9 mouse cellular contexts compared by ENCODE assay signal in genomic region chr10:62410943-62411342, GRCm38 (mm10). TPM values are rescaled to one million over a fixed set of nuclear protein-coding genes. Genes with fewer than 3 reads are reported as not detected.
DNase-seq lines count a peak whose midpoint lies in the region; ATAC-seq and TF ChIP-seq lines count a peak whose summit lies in the region.
"Had no signal": no experiment of that assay in that cellular context is flagged by ENCODE, and none has a peak within 500 bp of the region (broad histone marks: within the 10 kb centered on the region; RNA-seq: fewer than 3 reads in every experiment).

No protein-coding gene starts in this region.

- ATAC-seq in hindbrain, embryonic 15.5 days (ENCODE audit: low FRiP score, low read depth) = peak; percentile 77; the same call in 1 of the 2 replicates
- ATAC-seq in midbrain, postnatal 0 days (ENCODE audit: low FRiP score) = peak; percentile 56; the same call in 1 of the 2 replicates

- no peaks in the 10 kb centered on the region for H3K9me3 ChIP-seq in hindbrain, embryonic 15.5 days
- no peaks in the 10 kb centered on the region for H3K9me3 ChIP-seq in midbrain, postnatal 0 days (ENCODE audit: low read length)
- H3K9me3 ChIP-seq: embryonic facial prominence, embryonic 12.5 days had no signal

- H3K4me3 ChIP-seq in hindbrain, embryonic 15.5 days = no peak overlapping the region
- H3K4me3 ChIP-seq in midbrain, postnatal 0 days (ENCODE audit: low read depth, low read length) = no peak overlapping the region
- no peak overlapping the region for H3K4me3 ChIP-seq in spleen, adult 2 months (ENCODE audit: extremely low read depth, insufficient read depth, insufficient read length)
- H3K4me3 ChIP-seq: embryonic facial prominence, embryonic 12.5 days had no signal

- H3K27ac ChIP-seq in hindbrain, embryonic 15.5 days (replicated peaks) = no peak overlapping the region
- H3K27ac ChIP-seq in midbrain, postnatal 0 days (ENCODE audit: low read depth, low read length) = no peak overlapping the region
- no peak overlapping the region for H3K27ac ChIP-seq in spleen, adult 2 months (ENCODE audit: insufficient read depth, low read length)
- H3K27ac ChIP-seq: embryonic facial prominence, embryonic 12.5 days had no signal

- H3K4me1 ChIP-seq in hindbrain, embryonic 15.5 days (replicated peaks) = no peaks in the 10 kb centered on the region
- no peaks in the 10 kb centered on the region for H3K4me1 ChIP-seq in midbrain, postnatal 0 days (ENCODE audit: insufficient read depth, low read length)
- no peaks in the 10 kb centered on the region for H3K4me1 ChIP-seq in spleen, adult 2 months (ENCODE audit: control insufficient read depth, insufficient read depth, insufficient read length)

- no peaks in the 10 kb centered on the region for H3K27me3 ChIP-seq in hindbrain, embryonic 15.5 days
- no peaks in the 10 kb centered on the region; the same call in 1 of the 2 replicates for H3K27me3 ChIP-seq in midbrain, postnatal 0 days (ENCODE audit: insufficient read depth, low read length)
- no peaks in the 10 kb centered on the region for H3K27me3 ChIP-seq in spleen, adult 2 months (ENCODE audit: control insufficient read depth, insufficient read depth, low read length)

- no peak overlapping the region for H3K4me2 ChIP-seq in hindbrain, embryonic 15.5 days
- H3K4me2 ChIP-seq in midbrain, postnatal 0 days (ENCODE audit: low read depth, low read length, poor library complexity, severe bottlenecking) = no peak overlapping the region
- H3K4me2 ChIP-seq: embryonic facial prominence, embryonic 12.5 days had no signal

- peak; percentile 94 for TF ChIP-seq CTCF in midbrain, postnatal 0 days (IDR thresholded peaks at IDR 0.05)
- peak; percentile 83; the same call in 1 of the 2 replicates for TF ChIP-seq CTCF in spleen, adult 2 months (IDR thresholded peaks at IDR 0.05; ENCODE audit: extremely low read depth, insufficient read depth, insufficient read length, insufficient replicate concordance)

- WGBS in hindbrain, embryonic 15.5 days = 9% methylated on average over 5 of the region's 5 CpGs
- WGBS in midbrain, postnatal 0 days = 7% methylated on average over 5 of the region's 5 CpGs
- WGBS in spleen, adult 2 months = 6% methylated on average over 5 of the region's 5 CpGs

- intact Hi-C loops in left cerebral cortex, postnatal 36 days (cut with DNase I) = loop anchor here (5.0 to 10.0 kb wide), 3 partner anchors 69 to 226 kb away; no protein-coding TSS in a partner anchor

- peak; percentile 39 to 74 for DNase-seq in urinary bladder, adult 18-20 months (ENCODE audit: low spot score in 2 of 2)
- DNase-seq in urinary bladder, adult 2 months (ENCODE audit: low spot score) = no peak
- DNase-seq in cerebellum, adult 9-11 months = peak; percentile 76
- peak; percentile 46 to 80 for DNase-seq in frontal cortex, adult 2 months (ENCODE audit: extremely low spot score in 1 of 2, low spot score in 1 of 2)
- DNase-seq in left cerebral cortex, postnatal 36 days (ENCODE audit: low spot score in 2 of 2) = peak; percentile 62 to 65
- peak; percentile 82 for DNase-seq in midbrain, postnatal 0 days (ENCODE audit: low spot score)
- peak; percentile 9 to 55 for DNase-seq in spleen, adult 2 months (ENCODE audit: low read depth in 1 of 2, low spot score in 2 of 2)

- TF ChIP-seq POLR2A in spleen, adult 2 months (IDR thresholded peaks at IDR 0.05; ENCODE audit: low read depth, low read length) = no peak

- no peak overlapping the region for H3K9ac ChIP-seq in hindbrain, embryonic 15.5 days
- 0 out of 2 replicates have a peak overlapping the region, but pooled peaks have one; percentile 14 for H3K9ac ChIP-seq in midbrain, postnatal 0 days (replicated peaks; ENCODE audit: low read length, poor library complexity, severe bottlenecking)
- H3K9ac ChIP-seq: embryonic facial prominence, embryonic 12.5 days had no signal

- no peaks in the 10 kb centered on the region for H3K36me3 ChIP-seq in hindbrain, embryonic 15.5 days
- no peaks in the 10 kb centered on the region for H3K36me3 ChIP-seq in midbrain, postnatal 0 days (ENCODE audit: insufficient read depth, low read length)
- H3K36me3 ChIP-seq in spleen, adult 2 months (ENCODE audit: control insufficient read depth, insufficient read depth, low read length) = no peaks in the 10 kb centered on the region
- H3K36me3 ChIP-seq: embryonic facial prominence, embryonic 12.5 days had no signal

RNA-seq across cellular contexts. Expression of gene Hkdc1, which starts 11.3 kb away (rescaled TPM):
- 0.14 and 0.15 TPM in 2 replicates for polyA plus RNA-seq in urinary bladder, adult 2 months (2012; rRNA removed)
- 14.2 and 16.0 TPM in 2 replicates for polyA plus RNA-seq in frontal cortex, adult 2 months (2012; rRNA removed)
- 0.59 and 0.97 TPM in 2 replicates for polyA plus RNA-seq in hindbrain, embryonic 15.5 days (2015; fragmentation: Nextera tagmentation; extraction: Ambion mirVana)
- 10 to 100 TPM in 1 of 2 experiments, 1 to 10 TPM in 1; 9.9 to 12.0 TPM for total RNA-seq in left cerebral cortex, postnatal 36 days (2021)
- 0.44 and 0.47 TPM in 2 replicates for total RNA-seq in midbrain, postnatal 0 days (2014; rRNA removed)
- polyA plus RNA-seq in midbrain, postnatal 0 days (2015; fragmentation: Nextera tagmentation; extraction: Ambion mirVana) = 0.29 and 0.46 TPM in 2 replicates
- 0.04 and 0.06 TPM in 2 replicates for polyA plus RNA-seq in spleen, adult 2 months (2012; rRNA removed)

RNA-seq across cellular contexts. Expression of gene Hk1, which starts 31.2 kb away (rescaled TPM):
- polyA plus RNA-seq in urinary bladder, adult 2 months (2012; rRNA removed) = 53.9 and 83.8 TPM in 2 replicates
- 206 and 220 TPM in 2 replicates for polyA plus RNA-seq in frontal cortex, adult 2 months (2012; rRNA removed)
- 128 and 140 TPM in 2 replicates for polyA plus RNA-seq in hindbrain, embryonic 15.5 days (2015; fragmentation: Nextera tagmentation; extraction: Ambion mirVana)
- 100 to 1,000 TPM; 310 to 327 TPM for total RNA-seq in left cerebral cortex, postnatal 36 days (2021)
- 103 and 119 TPM in 2 replicates for total RNA-seq in midbrain, postnatal 0 days (2014; rRNA removed)
- polyA plus RNA-seq in midbrain, postnatal 0 days (2015; fragmentation: Nextera tagmentation; extraction: Ambion mirVana) = 157 and 163 TPM in 2 replicates
- polyA plus RNA-seq in spleen, adult 2 months (2012; rRNA removed) = 31.0 and 38.5 TPM in 2 replicates

RNA-seq across cellular contexts. Expression of gene 4930507D05Rik, which starts 38.3 kb away (rescaled TPM):
- polyA plus RNA-seq in urinary bladder, adult 2 months (2012; rRNA removed) = 0.06 and 0.08 TPM in 2 replicates
- 0.95 and 1.1 TPM in 2 replicates for polyA plus RNA-seq in frontal cortex, adult 2 months (2012; rRNA removed)
- polyA plus RNA-seq in hindbrain, embryonic 15.5 days (2015; fragmentation: Nextera tagmentation; extraction: Ambion mirVana) = 0.91 and 0.98 TPM in 2 replicates
- total RNA-seq in left cerebral cortex, postnatal 36 days (2021) = 1 to 10 TPM; 1.7 to 2.0 TPM
- total RNA-seq in midbrain, postnatal 0 days (2014; rRNA removed) = 1.7 and 2.7 TPM in 2 replicates
- polyA plus RNA-seq in midbrain, postnatal 0 days (2015; fragmentation: Nextera tagmentation; extraction: Ambion mirVana) = 1.2 and 1.5 TPM in 2 replicates
- not detected in 2 replicates for polyA plus RNA-seq in spleen, adult 2 months (2012; rRNA removed)

RNA-seq across cellular contexts. Expression of gene Supv3l1, which starts 38.6 kb away (rescaled TPM):
- 20.0 and 21.3 TPM in 2 replicates for polyA plus RNA-seq in urinary bladder, adult 2 months (2012; rRNA removed)
- 30.0 and 33.8 TPM in 2 replicates for polyA plus RNA-seq in frontal cortex, adult 2 months (2012; rRNA removed)
- polyA plus RNA-seq in hindbrain, embryonic 15.5 days (2015; fragmentation: Nextera tagmentation; extraction: Ambion mirVana) = 21.3 and 21.5 TPM in 2 replicates
- total RNA-seq in left cerebral cortex, postnatal 36 days (2021) = 10 to 100 TPM; 20.1 to 28.0 TPM
- 23.4 and 26.6 TPM in 2 replicates for total RNA-seq in midbrain, postnatal 0 days (2014; rRNA removed)
- 15.5 and 16.1 TPM in 2 replicates for polyA plus RNA-seq in midbrain, postnatal 0 days (2015; fragmentation: Nextera tagmentation; extraction: Ambion mirVana)
- 8.0 and 10.4 TPM in 2 replicates for polyA plus RNA-seq in spleen, adult 2 months (2012; rRNA removed)
